Mouse (Mus musculus): ENCODE data around the gene Fsd1. TPM values are rescaled to one million over a fixed set of nuclear protein-coding genes. Genes with fewer than 3 reads are reported as not detected.

Fsd1 gene
- total RNA-seq, 2 experiments from 2014 or later = 0.32 TPM; not detected in 1

GRCm38 (mm10) chr17:55961631-55962030, 24.7 kb upstream of the Fsd1 start:
- peak; percentile 5 to 11 for DNase-seq (ENCODE audit: low spot score in 2 of 2)

DNA sequence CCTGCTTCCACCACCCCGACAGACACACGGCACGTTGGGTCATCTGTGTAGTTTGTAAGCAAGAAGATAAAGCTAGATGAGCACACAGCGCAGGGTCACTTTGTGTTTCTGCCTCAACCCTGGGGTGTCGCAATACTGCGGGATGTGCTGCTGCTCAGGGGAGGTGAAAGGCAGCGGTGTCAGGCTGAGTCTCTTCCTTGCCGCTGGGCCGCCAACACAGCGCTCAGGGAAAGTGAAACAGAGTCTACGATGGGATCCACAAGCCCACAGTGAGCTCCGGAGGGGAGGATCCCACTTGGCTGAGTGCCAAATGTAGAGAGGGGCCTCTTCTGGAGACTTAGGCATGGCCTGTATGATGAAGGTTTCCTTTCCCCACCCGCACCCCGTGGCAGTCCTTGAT, 23.1 kb upstream of the Fsd1 start:
- DNase-seq (ENCODE audit: low spot score in 2 of 2) = peak; percentile 7 to 14

- peak in 1 of 2 experiments; percentile 13 for DNase-seq (ENCODE audit: low spot score in 2 of 2)
Observed at GRCm38 (mm10) chr17:55964496-55964895, 21.8 kb upstream of the Fsd1 start.

GRCm38 (mm10) chr17:55964996-55965395, 21.3 kb upstream of the Fsd1 start:
- DNase-seq (ENCODE audit: low spot score in 2 of 2) = peak in 1 of 2 experiments; percentile 12

DNA sequence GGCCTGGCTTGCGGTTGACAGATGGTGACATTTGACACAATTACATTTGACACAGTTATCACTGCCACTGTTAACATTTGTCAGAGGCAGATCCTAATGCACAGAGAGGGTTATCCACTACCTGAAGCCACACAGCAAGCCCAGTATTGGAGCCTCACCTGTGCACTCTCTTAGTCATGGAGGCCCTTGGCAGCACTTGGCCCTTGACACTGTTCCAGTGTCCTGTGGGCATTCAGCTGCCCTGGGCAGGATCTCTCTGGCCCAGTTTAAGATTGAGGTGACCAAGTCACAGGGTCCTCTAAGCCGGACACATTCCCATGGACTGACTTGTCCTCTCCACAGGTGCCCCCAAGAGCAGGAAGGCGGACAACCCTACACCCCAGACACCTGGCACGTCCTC, 19.1 kb upstream of the Fsd1 start:
- no peak for DNase-seq (ENCODE audit: low spot score in 2 of 2)

DNA sequence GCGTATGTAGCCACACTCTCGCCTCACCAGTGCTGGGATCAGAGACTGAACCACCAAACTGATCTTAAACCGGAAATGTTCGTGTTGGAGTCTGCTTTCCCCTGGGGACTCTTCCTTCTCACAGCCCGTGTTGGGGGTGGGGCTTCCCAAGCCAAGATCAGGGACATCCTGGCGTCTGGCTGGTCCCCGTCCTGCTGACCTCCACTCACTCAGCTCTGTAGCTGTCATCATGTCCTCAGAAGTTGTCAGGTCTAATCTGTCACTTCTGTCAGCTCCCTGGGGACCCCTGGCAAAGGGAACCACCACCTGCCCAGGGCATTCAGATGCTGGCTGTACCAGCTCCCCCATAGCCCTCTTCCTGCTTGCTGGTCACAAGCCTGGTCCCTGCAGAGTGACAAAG, 18.1 kb upstream of the Fsd1 start:
- no peak for DNase-seq (ENCODE audit: low spot score in 2 of 2)

- DNase-seq (ENCODE audit: low spot score in 2 of 2) = no peak
Observed at GRCm38 (mm10) chr17:55969560-55969959, 16.7 kb upstream of the Fsd1 start.

DNA sequence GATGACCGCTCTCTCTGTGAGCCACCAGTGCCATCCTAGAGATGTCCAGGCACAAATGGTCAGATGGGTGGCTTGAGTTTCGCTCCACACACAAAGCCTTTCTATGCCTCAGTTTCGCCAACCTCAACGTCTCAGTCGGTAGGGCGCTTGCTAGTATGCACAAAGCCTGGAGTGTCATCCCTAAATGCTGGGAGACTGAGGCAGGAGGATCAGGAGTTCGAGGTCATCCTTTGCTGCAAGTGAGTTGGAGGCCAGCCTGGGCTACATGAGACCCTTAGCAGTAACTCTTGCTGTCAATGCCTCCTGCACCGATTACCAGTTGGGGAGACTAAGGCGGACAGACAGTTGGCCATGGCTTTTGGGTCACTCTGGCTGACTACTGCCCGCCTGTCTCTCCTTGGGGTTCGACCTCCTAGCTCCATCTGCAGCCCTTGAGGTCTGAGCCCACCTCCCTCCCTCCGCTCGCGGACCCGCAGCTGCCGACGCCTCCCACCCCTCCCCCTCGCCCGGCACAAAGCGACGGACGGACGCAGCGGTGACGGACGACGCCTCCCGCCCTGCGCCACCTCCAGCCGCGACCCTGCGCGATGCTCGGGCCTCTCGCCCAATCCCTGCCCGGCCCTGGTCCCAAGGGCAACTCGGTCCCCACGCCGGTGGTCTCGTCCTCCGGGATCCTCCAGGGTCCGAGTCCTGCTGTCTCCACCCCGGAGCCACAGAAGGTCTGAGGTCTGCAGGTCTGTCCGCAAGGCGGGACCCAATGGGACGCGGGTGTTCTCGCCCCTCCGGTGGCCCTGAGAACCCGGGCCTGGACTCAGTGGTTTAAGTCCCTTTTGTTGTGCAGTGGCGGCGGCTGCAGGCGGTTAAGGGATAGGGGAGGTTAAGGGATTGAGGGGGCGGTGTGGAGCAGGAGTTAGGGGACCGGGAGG, 16.1 kb upstream of the Fsd1 start, which contains the start of gene Shd:
Gene Shd (plus strand): TSS at position 502 of the 926 bp plus-strand sequence.
- DNase-seq (ENCODE audit: low spot score in 2 of 2) = peak in 1 of 2 experiments; percentile 44

- DNase-seq (ENCODE audit: low spot score in 2 of 2) = no peak
Observed at GRCm38 (mm10) chr17:55971453-55971852, 14.9 kb upstream of the Fsd1 start.

GRCm38 (mm10) chr17:55976255-55976862, 9.9 kb upstream of the Fsd1 start:
- peak in 1 of 2 experiments; percentile 79 for DNase-seq (ENCODE audit: low spot score in 2 of 2)

- DNase-seq (ENCODE audit: low spot score in 2 of 2) = no peak
Observed at GRCm38 (mm10) chr17:55977301-55977700, 9.0 kb upstream of the Fsd1 start.

DNA sequence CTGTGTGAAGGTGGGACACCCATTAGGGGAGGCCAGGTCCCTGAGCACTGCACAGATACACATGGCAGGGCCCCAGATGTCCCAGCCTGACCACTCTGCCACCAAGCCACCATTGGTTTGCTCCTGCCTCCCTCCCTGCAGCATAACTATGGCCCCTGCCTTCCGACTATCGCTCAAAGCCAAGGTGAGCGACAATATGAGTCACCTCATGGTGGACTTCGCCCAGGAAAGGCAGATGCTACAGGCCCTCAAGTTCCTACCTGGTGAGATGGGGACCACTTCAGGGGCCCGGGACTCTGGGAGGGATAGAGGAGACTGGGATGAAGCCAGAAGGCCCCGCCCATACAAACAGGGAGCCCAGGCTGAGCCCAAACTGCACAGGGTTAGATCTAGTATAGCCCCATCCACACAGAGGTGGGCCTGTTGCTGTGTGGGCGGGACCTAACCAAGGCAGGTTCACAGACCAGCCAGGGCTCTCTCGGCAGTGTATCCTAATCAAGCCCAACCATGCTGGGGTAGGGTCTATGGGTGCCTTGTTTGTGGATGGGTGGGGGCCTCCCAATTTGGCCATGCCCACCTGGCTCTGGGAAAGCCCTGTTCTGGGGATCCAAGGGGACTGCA, 4.1 kb downstream of the Fsd1 start:
- no peak for DNase-seq (ENCODE audit: low spot score in 2 of 2)

DNA sequence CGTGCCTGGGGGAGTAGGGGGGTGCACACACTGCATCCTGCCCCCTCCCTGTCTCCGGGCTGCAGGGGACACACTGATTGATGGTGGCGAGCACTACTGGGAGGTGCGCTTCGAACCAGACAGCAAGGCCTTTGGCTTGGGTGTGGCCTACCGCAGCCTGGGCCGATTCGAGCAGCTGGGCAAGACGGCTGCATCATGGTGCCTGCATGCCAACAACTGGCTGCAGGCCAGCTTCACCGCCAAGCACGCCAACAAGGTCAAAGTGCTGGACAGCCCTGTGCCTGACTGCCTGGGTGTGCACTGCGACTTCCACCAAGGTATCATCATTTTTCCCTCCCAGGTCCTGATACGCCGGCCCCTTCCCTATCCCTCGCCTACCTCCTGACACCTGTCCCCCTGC, 9.7 kb downstream of the Fsd1 start:
- no peak for DNase-seq (ENCODE audit: low spot score in 2 of 2)

- DNase-seq (ENCODE audit: low spot score in 2 of 2) = no peak
Observed at GRCm38 (mm10) chr17:55999794-56000499, 13.6 kb downstream of the Fsd1 start.

DNA sequence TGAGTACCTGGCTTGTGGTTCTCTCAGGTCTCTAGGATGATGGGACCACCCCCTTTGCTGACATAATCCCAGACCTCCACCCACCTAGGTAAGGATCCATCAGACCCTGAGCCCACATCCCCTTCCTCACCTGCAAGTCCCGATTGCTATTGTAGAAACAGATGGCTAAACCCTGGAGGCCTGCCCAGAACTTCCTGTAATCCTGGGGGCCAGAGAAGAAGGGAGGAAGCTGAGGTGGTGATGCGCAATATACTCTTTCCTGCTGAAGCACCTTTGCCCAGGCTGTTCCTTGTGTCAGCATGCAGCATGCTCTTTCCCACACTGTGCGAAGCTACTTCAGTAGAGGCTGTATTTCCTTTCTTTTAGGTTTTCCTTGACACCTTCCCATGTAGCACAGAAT, 16.7 kb downstream of the Fsd1 start:
- DNase-seq (ENCODE audit: low spot score in 2 of 2) = no peak

- DNase-seq (ENCODE audit: low spot score in 2 of 2) = no peak
Observed at GRCm38 (mm10) chr17:56005415-56006061, 19.2 kb downstream of the Fsd1 start, which contains the start of the genes Stap2 and Mpnd. Gene Stap2, minus strand, starts transcription at chr17:56005584. Gene Mpnd, plus strand, starts transcription at chr17:56005711.

GRCm38 (mm10) chr17:56006956-56007355, 20.6 kb downstream of the Fsd1 start:
- no peak for DNase-seq (ENCODE audit: low spot score in 2 of 2)

DNA sequence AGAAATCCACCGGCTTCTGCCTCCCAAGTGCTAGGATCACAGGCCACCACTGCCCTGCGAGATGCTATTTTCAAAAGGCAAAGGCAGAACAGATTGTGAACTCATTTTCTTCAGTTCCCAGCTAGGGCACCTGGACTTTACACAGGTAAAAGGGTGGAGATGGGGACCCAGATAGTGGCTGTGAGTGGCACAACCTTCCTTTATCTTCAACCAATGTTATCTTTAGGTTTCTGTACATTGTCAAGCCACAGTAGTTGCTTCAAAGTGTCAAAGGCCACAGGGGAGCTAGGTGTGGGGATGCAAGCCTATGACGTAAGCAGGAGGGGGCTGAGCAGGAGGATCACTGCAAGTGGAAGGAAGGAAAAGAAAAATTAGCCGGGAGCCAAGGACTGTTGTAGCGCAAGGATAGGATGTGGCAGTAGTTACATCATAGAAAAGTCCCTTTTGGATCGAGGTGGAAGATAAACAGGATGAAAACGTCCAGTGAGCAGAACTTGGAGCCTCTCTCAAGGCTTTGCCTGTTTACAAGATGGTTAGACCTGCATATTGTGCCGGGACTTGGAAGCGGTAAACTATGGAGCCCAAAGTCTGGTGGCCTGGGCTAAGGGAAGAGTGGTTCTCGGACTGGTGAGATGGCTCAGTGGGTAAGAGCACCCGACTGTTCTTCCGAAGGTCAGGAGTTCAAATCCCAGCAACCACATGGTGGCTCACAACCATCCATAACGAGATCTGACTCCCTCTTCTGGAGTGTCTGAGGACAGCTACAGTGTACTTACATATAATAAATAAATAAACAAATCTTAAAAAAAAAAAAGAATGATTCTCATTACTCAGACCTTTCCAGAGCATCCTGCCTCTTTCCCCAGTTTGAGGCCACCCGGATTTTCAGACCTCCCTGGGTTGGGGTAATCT, 21.4 kb downstream of the Fsd1 start:
- no peak for DNase-seq (ENCODE audit: low spot score in 2 of 2)

- DNase-seq (ENCODE audit: low spot score in 2 of 2) = peak; percentile 79 to 90
Observed at GRCm38 (mm10) chr17:56008356-56009087, 22.2 kb downstream of the Fsd1 start.

All from gastrocnemius, postnatal 4 days (tissue).